Mouse (Mus musculus) myocyte (in vitro differentiated cells): Measurements from ENCODE around the gene Stac2.
A peak's percentile ranks its signal among the peaks of the same experiment; 100 is the strongest.

Source experiments
- CEBPB ChIP-seq: IDR thresholded peaks from 2 replicates; pipeline ENCODE4 v1.6.1; 2011; ENCODE audit warnings: mild to moderate bottlenecking, moderate library complexity; ENCODE audit not compliant: poor library complexity, insufficient read depth, severe bottlenecking
- E2F4 ChIP-seq: IDR thresholded peaks from one replicate; pipeline ENCODE4 v1.6.1; 2011; ENCODE audit warnings: mild to moderate bottlenecking, control low read depth, moderate library complexity; ENCODE audit not compliant: insufficient read depth
- MAX ChIP-seq: IDR thresholded peaks from one replicate; pipeline ENCODE4 v1.6.1; 2011; ENCODE audit warnings: low read depth, mild to moderate bottlenecking, control low read depth
- MYOG ChIP-seq, 3 experiments: IDR thresholded peaks; one replicate each; pipeline ENCODE4 v1.6.1; 2011; ENCODE audit warnings: control low read depth in 2 of 3, low read depth in 2 of 3, mild to moderate bottlenecking in 2 of 3; ENCODE audit not compliant: insufficient read length in 2 of 3, control insufficient read depth in 1 of 3, insufficient read depth in 1 of 3
- POLR2A ChIP-seq: IDR thresholded peaks from one replicate; pipeline ENCODE4 v1.6.1; 2011; ENCODE audit warnings: low read depth, mild to moderate bottlenecking, control low read depth, moderate library complexity; ENCODE audit not compliant: insufficient read length
- POLR2AphosphoS2 ChIP-seq: IDR thresholded peaks from one replicate; pipeline ENCODE4 v1.6.1; 2011; ENCODE audit warnings: low read depth, control low read depth; ENCODE audit not compliant: insufficient read length
- REST ChIP-seq: IDR thresholded peaks from one replicate; pipeline ENCODE4 v1.6.1; 2011; ENCODE audit warnings: mild to moderate bottlenecking, control low read depth, moderate library complexity; ENCODE audit not compliant: insufficient read depth, insufficient read length
- SRF ChIP-seq: IDR thresholded peaks from one replicate; pipeline ENCODE4 v1.6.1; 2011; ENCODE audit warnings: low read depth; ENCODE audit not compliant: control insufficient read depth, insufficient read length
- USF1 ChIP-seq: IDR thresholded peaks from one replicate; pipeline ENCODE4 v1.6.1; 2011; ENCODE audit warnings: low read depth, mild to moderate bottlenecking, control low read depth, moderate library complexity

GRCm38 (mm10) chr11:98035977-98036377, 17.3 kb downstream of the Stac2 start:
- TF ChIP-seq MYOG (IDR thresholded peaks at IDR 0.05; ENCODE audit: control insufficient read depth in 1 of 3, insufficient read depth in 1 of 3, insufficient read length in 2 of 3, low read depth in 2 of 3) (peak in 2 of 3 experiments; percentile 6 to 73), USF1 (no peak), POLR2AphosphoS2 (peak; percentile 79), POLR2A (no peak), CEBPB (no peak), MAX (no peak), E2F4 (no peak), REST (no peak), SRF (no peak)
